Comparison of ENCODE assay signal across 18 mouse cellular contexts in genomic region chr11:45838450-45838849, GRCm38 (mm10). TPM values are rescaled to one million over a fixed set of nuclear protein-coding genes. Genes with fewer than 3 reads are reported as not detected.
DNase-seq lines count a peak whose midpoint lies in the region; ATAC-seq and TF ChIP-seq lines count a peak whose summit lies in the region.
"Had no signal": no experiment of that assay in that cellular context is flagged by ENCODE, and none has a peak within 500 bp of the region (broad histone marks: within the 10 kb centered on the region; RNA-seq: fewer than 3 reads in every experiment).

No protein-coding gene starts in this region.

- no peak overlapping the region for H3K9ac ChIP-seq in intestine, postnatal 0 days (ENCODE audit: low read depth, low read length)
- H3K9ac ChIP-seq in kidney, embryonic 16.5 days (replicated peaks; ENCODE audit: low read length), result no peak overlapping the region
- H3K9ac ChIP-seq in limb, embryonic 13.5 days, result no peak overlapping the region
- H3K9ac ChIP-seq: embryonic facial prominence, embryonic 13.5 days; forebrain, postnatal 0 days; hindbrain, embryonic 12.5 days; liver, embryonic 15.5 days had no signal

- no peak for TF ChIP-seq CTCF in Patski (IDR thresholded peaks at IDR 0.05)
- no peak for TF ChIP-seq CTCF in intestine, postnatal 0 days (IDR thresholded peaks at IDR 0.05; ENCODE audit: low read depth)
- TF ChIP-seq CTCF in layer of hippocampus, adult 2 months (conservative IDR thresholded peaks at IDR 0.05), result no peak

- DNase-seq in Patski (ENCODE audit: low read depth, low spot score), result peak; percentile 82
- no peak for DNase-seq in layer of hippocampus, adult 2 months (ENCODE audit: low spot score in 2 of 2)
- DNase-seq in retina, postnatal 1 day, result no peak
- no peak for DNase-seq in left cerebral cortex, adult 8-10 months (ENCODE audit: low spot score in 2 of 2)
- DNase-seq in urinary bladder, postnatal 4 days (ENCODE audit: low spot score in 2 of 2), result no peak
- DNase-seq: adrenal gland, postnatal 14 days; cerebellum, adult 2 months; forebrain, postnatal 0 days; gastrocnemius, postnatal 25 days; left cerebral cortex, postnatal 4 days; lung, postnatal 14 days; thymus, postnatal 4 days had no signal

- no peaks in the 10 kb centered on the region for H3K27me3 ChIP-seq in Patski
- no peaks in the 10 kb centered on the region for H3K27me3 ChIP-seq in intestine, postnatal 0 days (replicated peaks; ENCODE audit: control insufficient read depth, insufficient read depth, low read length)
- H3K27me3 ChIP-seq in kidney, embryonic 16.5 days (ENCODE audit: insufficient read depth, low read length), result no peaks in the 10 kb centered on the region
- H3K27me3 ChIP-seq in limb, embryonic 13.5 days, result 0 out of 2 replicates have a peak, but pooled peaks cover 4% of the 10 kb centered on the region
- H3K27me3 ChIP-seq: embryonic facial prominence, embryonic 13.5 days; hindbrain, embryonic 12.5 days; liver, embryonic 15.5 days had no signal

- peak overlapping the region; percentile 78 for H3K27ac ChIP-seq in intestine, postnatal 0 days (ENCODE audit: low read depth, low read length)
- H3K27ac ChIP-seq in kidney, embryonic 16.5 days (ENCODE audit: low read length), result peak overlapping the region; percentile 87
- no peak overlapping the region for H3K27ac ChIP-seq in limb, embryonic 13.5 days
- H3K27ac ChIP-seq in layer of hippocampus, adult 2 months, result no peak overlapping the region
- H3K27ac ChIP-seq: embryonic facial prominence, embryonic 13.5 days; hindbrain, embryonic 12.5 days; liver, embryonic 15.5 days had no signal

- in situ Hi-C loops in Patski (cut with MboI; ENCODE audit: low pct_unique_long_range_greater_than_20kb), result no loop called here

- 22% methylated on average over 3 of the region's 3 CpGs for WGBS in intestine, postnatal 0 days
- 43% methylated on average over 3 of the region's 3 CpGs for WGBS in kidney, embryonic 16.5 days
- WGBS in limb, embryonic 13.5 days, result 21% methylated on average over 3 of the region's 3 CpGs

- H3K9me3 ChIP-seq in intestine, postnatal 0 days (ENCODE audit: control insufficient read depth), result no peaks in the 10 kb centered on the region
- H3K9me3 ChIP-seq in kidney, embryonic 16.5 days (ENCODE audit: low read length), result no peaks in the 10 kb centered on the region
- H3K9me3 ChIP-seq in limb, embryonic 13.5 days, result no peaks in the 10 kb centered on the region
- H3K9me3 ChIP-seq: embryonic facial prominence, embryonic 13.5 days; hindbrain, embryonic 12.5 days; liver, embryonic 15.5 days had no signal

- H3K4me1 ChIP-seq in intestine, postnatal 0 days (replicated peaks; ENCODE audit: control insufficient read depth, insufficient read depth, low read length), result peaks cover 22% of the 10 kb centered on the region; the same call in 1 of the 2 replicates
- H3K4me1 ChIP-seq in kidney, embryonic 16.5 days (ENCODE audit: insufficient read depth, low read length), result peaks cover 4% of the 10 kb centered on the region; the same call in 1 of the 2 replicates
- H3K4me1 ChIP-seq in limb, embryonic 13.5 days, result peaks cover 47% of the 10 kb centered on the region
- H3K4me1 ChIP-seq: embryonic facial prominence, embryonic 13.5 days had no signal

- peak; percentile 68 for ATAC-seq in Patski
- peak; percentile 87 for ATAC-seq in intestine, postnatal 0 days
- ATAC-seq in kidney, embryonic 16.5 days (ENCODE audit: low FRiP score, low TSS enrichment), result peak; percentile 89
- peak; percentile 54; the same call in 1 of the 2 replicates for ATAC-seq in limb, embryonic 13.5 days (ENCODE audit: low FRiP score, low read depth)
- ATAC-seq: forebrain, postnatal 0 days had no signal

- H3K4me2 ChIP-seq in intestine, postnatal 0 days (replicated peaks; ENCODE audit: low read depth), result no peak overlapping the region
- H3K4me2 ChIP-seq in kidney, embryonic 16.5 days (replicated peaks; ENCODE audit: low read depth, low read length), result no peak overlapping the region
- no peak overlapping the region for H3K4me2 ChIP-seq in limb, embryonic 13.5 days (replicated peaks)
- H3K4me2 ChIP-seq: embryonic facial prominence, embryonic 13.5 days; hindbrain, embryonic 12.5 days; liver, embryonic 15.5 days had no signal

- H3K4me3 ChIP-seq in intestine, postnatal 0 days (ENCODE audit: low read depth, low read length), result no peak overlapping the region
- H3K4me3 ChIP-seq in kidney, embryonic 16.5 days (ENCODE audit: low read length), result no peak overlapping the region
- no peak overlapping the region for H3K4me3 ChIP-seq in limb, embryonic 13.5 days
- no peak overlapping the region for H3K4me3 ChIP-seq in layer of hippocampus, adult 2 months
- H3K4me3 ChIP-seq: embryonic facial prominence, embryonic 13.5 days; hindbrain, embryonic 12.5 days; liver, embryonic 15.5 days had no signal

- no peaks in the 10 kb centered on the region for H3K36me3 ChIP-seq in intestine, postnatal 0 days (ENCODE audit: control insufficient read depth, insufficient read depth)
- H3K36me3 ChIP-seq in kidney, embryonic 16.5 days (ENCODE audit: insufficient read depth, low read length), result no peaks in the 10 kb centered on the region
- no peaks in the 10 kb centered on the region for H3K36me3 ChIP-seq in limb, embryonic 13.5 days
- H3K36me3 ChIP-seq: embryonic facial prominence, embryonic 13.5 days; hindbrain, embryonic 12.5 days; liver, embryonic 15.5 days had no signal

- CTCF ChIA-PET in Patski (lab: Charles Lee), result interaction anchor here (2.0 kb wide), 1 partner anchor 43 kb away, joined by 7 read pairs; no protein-coding TSS in a partner anchor

- POLR2A ChIA-PET in Patski (lab: Charles Lee), result interaction anchor here (0.6 to 1.0 kb wide), 3 partner anchors 15 to 46 kb away, joined by 3 to 6 read pairs (median 3); no protein-coding TSS in a partner anchor

RNA-seq across cellular contexts. Expression of gene Clint1, which starts 13.4 kb away (rescaled TPM):
- 76.3 TPM for polyA plus RNA-seq in Patski (2021)
- 171 and 185 TPM in 2 replicates for polyA plus RNA-seq in intestine, postnatal 0 days (2015; fragmentation: Nextera tagmentation; extraction: Ambion mirVana)
- polyA plus RNA-seq in kidney, embryonic 16.5 days (2015; fragmentation: Nextera tagmentation; extraction: Ambion mirVana), result 104 and 106 TPM in 2 replicates
- polyA plus RNA-seq in limb, embryonic 13.5 days (2015; fragmentation: Nextera tagmentation; extraction: Ambion mirVana), result 85.1 and 86.7 TPM in 2 replicates
- 10 to 100 TPM; 53.2 to 55.4 TPM for total RNA-seq in layer of hippocampus, adult 2 months (2021)
- 10 to 100 TPM; 47.4 to 51.5 (median 48.0) TPM for total RNA-seq in left cerebral cortex, adult 8-10 months (2022)

Comparison
In these comparisons a context has a peak if more than half of its experiments do, and no peak if none do; other contexts are left out.
1. H3K27ac ChIP-seq: peak in intestine, postnatal 0 days (single experiment) and kidney, embryonic 16.5 days (single experiment); none in limb, embryonic 13.5 days (single experiment) and layer of hippocampus, adult 2 months (single experiment).
2. Peak in every context shown above with its lines, with median percentiles within 50 percentile points of each other: ATAC-seq.